Mouse (Mus musculus) right cerebral cortex, postnatal 36 days (tissue): Measurements from ENCODE around the gene Slc17a5.

ENCODE experiments used
- DNase-seq, 2 experiments: peaks; one replicate each; pipeline ENCODE4 v3.0.0; 2022; ENCODE audit warnings: low spot score in 2 of 2, mixed read lengths in 1 of 2

Gene Slc17a5

GRCm38 (mm10) chr9:78559479-78559878, 28.4 kb downstream of the Slc17a5 start:
- no peak for DNase-seq

- no peak for DNase-seq
Measured at GRCm38 (mm10) chr9:78558586-78559214, 29.1 kb downstream of the Slc17a5 start.

- no peak for DNase-seq
Measured at GRCm38 (mm10) chr9:78557041-78557440, 30.8 kb downstream of the Slc17a5 start.

GRCm38 (mm10) chr9:78552984-78553383, 34.9 kb downstream of the Slc17a5 start:
- DNase-seq = peak; percentile 56 to 62

- DNase-seq = no peak
Measured at GRCm38 (mm10) chr9:78551761-78552160, 36.1 kb downstream of the Slc17a5 start.

DNA sequence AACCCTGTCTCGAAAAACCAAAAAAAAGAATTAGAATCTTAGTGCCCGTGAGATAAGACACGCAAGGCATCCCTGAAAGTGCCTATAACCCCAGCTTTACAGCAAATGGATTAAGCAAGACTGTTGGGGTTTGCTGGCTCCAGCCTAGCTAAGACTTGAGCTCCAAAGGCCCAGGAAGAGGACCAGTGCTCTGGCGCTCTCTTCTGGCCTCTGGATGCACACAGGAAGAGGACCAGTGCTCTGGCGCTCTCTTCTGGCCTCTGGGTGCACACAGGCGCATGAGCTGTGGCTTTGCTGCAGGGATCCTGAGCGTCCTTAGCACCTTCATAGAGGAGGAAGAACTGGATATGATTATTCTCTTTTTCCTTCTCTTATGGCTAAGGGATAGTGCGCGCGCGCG, 40.1 kb downstream of the Slc17a5 start:
- no peak for DNase-seq

DNA sequence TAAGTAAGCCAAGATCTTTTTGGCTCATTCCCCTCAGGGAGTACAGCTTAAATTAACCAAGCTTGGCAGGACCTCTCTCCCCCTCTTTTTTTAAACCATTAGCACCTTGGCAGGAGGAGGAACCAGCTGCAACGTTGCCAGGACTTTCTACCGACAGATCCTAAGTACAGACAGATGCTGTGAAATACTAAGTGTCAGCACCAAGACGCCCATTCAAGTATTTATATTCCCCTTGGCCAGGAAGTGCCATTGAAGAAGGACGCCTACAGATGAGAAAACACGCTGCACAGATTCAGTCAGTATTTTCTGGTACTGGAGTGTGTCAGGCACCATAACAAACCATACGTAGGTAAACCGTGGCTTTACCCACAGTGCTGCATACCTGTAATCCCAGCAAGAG, 40.9 kb downstream of the Slc17a5 start:
- peak; percentile 57 to 67 for DNase-seq

GRCm38 (mm10) chr9:78541758-78542157, 46.1 kb downstream of the Slc17a5 start:
- DNase-seq = no peak

DNA sequence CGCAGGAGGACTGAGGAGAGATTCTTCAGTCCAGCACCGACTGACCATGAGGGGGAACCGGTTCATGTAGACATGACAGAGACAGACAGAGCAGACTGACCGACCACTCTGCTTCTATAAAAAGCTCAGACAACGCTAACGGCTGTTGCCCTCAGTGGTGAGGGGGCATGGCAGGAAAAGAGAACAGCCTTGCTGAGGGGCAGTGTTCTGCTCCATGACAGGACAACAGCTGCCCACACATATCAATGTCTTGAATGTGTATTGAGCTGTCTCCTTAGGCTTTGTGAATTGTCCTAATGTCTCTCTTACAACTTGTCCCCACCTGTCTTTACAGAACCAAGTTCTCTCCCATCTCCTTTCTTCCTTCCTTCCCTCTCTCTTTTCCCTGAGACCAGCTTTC, 49.4 kb downstream of the Slc17a5 start:
- no peak for DNase-seq

GRCm38 (mm10) chr9:78537154-78537873, 50.5 kb downstream of the Slc17a5 start:
- no peak for DNase-seq

- no peak for DNase-seq
Measured at GRCm38 (mm10) chr9:78534606-78535005, 53.2 kb downstream of the Slc17a5 start.

- DNase-seq = no peak
Measured at GRCm38 (mm10) chr9:78533296-78533935, 54.4 kb downstream of the Slc17a5 start.

DNA sequence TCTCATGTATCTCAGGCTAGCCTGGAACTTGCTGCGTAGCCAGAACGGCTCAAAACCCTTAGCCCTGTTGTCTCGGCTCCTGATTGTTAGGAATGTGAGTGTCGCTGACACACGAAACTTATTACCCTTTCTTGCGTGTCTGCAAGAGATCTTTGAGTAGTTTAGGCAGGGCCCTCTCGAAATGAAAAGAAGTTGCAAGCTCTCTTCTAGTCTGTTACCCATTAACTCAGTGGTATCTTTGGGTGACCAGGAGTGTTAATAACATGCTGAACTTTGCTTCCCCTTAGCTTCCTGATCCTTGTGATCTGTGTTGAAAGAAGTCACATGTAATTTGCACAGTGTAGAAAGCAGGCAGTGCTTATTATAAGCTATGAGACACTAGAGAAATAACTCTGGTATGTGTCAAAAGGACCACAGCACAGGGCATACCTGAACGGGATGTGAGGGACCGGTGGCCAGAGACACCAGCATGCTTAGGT, 55.5 kb downstream of the Slc17a5 start:
- DNase-seq = no peak

- DNase-seq = no peak
Measured at GRCm38 (mm10) chr9:78531816-78532215, 56.0 kb downstream of the Slc17a5 start.

DNA sequence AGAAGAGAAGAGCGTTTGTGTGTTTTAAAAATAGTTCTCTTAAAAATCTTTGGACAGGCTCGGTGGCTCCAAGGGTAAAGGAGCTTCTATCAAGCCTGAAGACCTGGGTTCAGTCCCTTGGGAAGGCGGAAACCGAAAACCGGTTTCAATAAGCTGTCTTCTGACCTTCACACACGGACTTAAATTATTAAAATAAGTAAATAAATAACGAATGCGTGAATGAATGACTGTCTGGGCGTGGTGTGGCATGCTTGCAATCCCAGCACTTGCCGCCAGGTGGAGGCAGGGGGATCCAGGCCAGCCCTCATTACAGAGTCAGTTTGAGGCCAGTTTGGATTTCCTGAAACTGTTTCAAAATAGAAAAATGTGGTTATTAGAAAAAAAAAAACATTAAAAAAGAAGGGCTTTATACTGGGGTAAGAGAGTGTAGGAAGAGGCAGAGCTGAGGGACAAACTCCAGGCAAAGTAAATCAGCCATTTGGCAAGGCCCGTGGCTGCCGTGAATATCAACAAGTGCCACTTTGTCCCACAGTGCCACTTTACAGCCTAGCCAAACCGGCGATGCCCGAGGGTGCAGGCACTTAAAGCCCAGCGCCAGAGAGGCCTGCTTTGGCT, 60.0 kb downstream of the Slc17a5 start:
- peak; percentile 51 to 59 for DNase-seq

GRCm38 (mm10) chr9:78527301-78527761, 60.5 kb downstream of the Slc17a5 start:
- DNase-seq = peak; percentile 37 to 49

GRCm38 (mm10) chr9:78526206-78526605, 61.6 kb downstream of the Slc17a5 start:
- DNase-seq = no peak

- DNase-seq = no peak
Measured at GRCm38 (mm10) chr9:78525451-78526135, 62.2 kb downstream of the Slc17a5 start.

- DNase-seq = no peak
Measured at GRCm38 (mm10) chr9:78521689-78522088, 66.2 kb downstream of the Slc17a5 start.

DNA sequence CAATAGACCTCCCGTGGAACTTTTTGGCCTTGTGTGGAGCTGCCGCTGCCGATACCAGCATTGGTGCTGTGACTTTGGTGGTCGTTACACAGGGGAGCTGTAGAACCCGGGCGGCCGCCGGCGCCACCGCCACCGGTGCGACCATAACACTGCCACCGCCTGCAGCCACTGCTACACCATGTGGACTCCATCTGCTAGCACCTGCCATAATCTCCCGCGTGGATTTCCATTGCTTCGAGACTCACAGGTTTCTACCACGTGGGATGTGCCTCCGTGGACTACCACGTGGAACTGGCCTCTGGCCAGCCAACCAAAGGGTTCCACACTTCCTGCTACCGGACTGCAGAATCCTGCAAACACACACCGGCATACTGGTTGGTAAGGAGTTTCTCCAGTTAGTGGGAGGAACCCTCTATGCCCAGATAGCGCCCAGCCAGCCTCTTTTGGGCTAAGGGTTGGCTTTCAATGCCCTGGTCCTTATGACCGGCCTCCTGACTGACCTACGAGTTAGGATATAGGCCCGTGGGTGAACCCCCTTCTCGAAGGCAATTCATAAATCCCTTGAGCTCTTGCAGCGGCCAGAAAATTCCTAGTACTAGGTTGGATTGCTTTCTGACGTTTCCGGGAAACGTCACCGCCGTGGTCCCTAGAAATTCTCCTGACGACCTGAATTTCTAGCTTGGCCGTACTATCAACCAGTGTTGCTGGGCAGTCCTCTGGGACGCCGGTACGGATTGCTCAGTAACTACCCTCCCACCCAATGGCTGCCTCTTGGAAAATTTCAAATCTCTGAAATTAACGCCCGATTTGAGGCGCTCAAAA, 66.8 kb downstream of the Slc17a5 start:
- DNase-seq = peak in 1 of 2 experiments; percentile 18
